ENCODE assay signal across 8 mouse cellular contexts in the genomic region with DNA sequence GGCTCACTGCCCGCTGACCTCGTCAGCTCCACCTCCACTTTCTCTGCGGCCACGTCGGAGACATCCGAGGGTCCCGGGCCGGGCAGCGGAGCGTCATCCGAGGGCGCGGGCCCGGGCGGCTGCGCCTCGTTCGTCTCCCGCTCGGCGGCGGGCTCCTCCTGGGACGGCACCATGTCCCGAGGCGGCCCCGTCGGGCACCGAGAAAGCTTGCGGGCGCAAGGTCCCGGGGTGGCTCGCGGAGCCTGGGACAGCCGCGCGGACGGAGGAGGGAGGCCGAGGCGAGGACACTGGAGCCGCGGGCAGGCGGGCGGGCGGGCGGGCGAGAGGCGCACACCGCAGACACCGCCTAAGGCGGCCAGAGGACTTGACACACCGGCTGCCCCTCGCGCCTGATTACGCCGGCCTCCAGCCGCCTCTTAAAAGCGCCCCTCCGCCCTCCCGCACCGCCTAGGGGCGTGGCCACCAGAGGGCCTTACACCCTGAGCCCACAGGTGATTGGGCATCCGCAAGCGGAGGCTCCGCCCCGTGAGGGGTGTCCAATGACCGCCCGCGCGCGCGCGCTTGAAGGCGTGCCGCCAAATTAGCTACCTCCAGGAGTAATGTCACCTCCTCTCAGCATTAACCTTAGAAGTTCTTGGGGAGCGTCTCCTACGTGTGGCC. TPM values are rescaled to one million over a fixed set of nuclear protein-coding genes. Genes with fewer than 3 reads are reported as not detected.
DNase-seq lines count a peak whose midpoint lies in the region; ATAC-seq lines count a peak whose summit lies in the region.

A gene (minus strand): TSS at position 395 of the 660 bp plus-strand sequence.

- DNase-seq in adrenal gland, adult 18-20 months (ENCODE audit: low spot score in 2 of 2), result peak; percentile 90 to 94
- peak; percentile 97 for DNase-seq in embryo, embryonic 10.5 days (ENCODE audit: low spot score)
- DNase-seq in gastrocnemius, postnatal 14 days, result peak; percentile 96
- peak; percentile 97 for DNase-seq in induced T-regulatory cell, adult 2 months (ENCODE audit: low read depth)
- DNase-seq in left cerebral cortex, adult 8-10 months (ENCODE audit: low spot score in 2 of 2), result peak; percentile 74 to 92
- peak; percentile 92 for DNase-seq in right cerebral cortex, adult 18-20 months
- DNase-seq in urinary bladder, adult 2 months (ENCODE audit: low spot score), result peak; percentile 84

- ATAC-seq in megakaryocyte, adult 5-6 weeks (ENCODE audit: poor library complexity, severe bottlenecking), result peak; percentile 98

- intact Hi-C loops in gastrocnemius, postnatal 14 days (cut with DNase I; ENCODE audit: low total_unique reads), result no loop called here

RNA-seq across cellular contexts. Expression of the gene that starts here (rescaled TPM):
- total RNA-seq in adrenal gland, adult 18-20 months (2021), result 10 to 100 TPM; 19.8 to 22.9 TPM
- total RNA-seq in gastrocnemius, postnatal 14 days (2021), result 10 to 100 TPM; 30.0 to 33.6 TPM
- 1 to 10 TPM; 2.9 to 4.5 (median 3.6) TPM for total RNA-seq in left cerebral cortex, adult 8-10 months (2022)
- total RNA-seq in megakaryocyte, adult 5-6 weeks (2015), result 45.0 and 56.3 TPM in 2 replicates
- 29.8 and 31.6 TPM in 2 replicates for total RNA-seq in megakaryocyte, adult 5-6 weeks (2017)
- polyA plus RNA-seq in urinary bladder, adult 2 months (2012; rRNA removed), result 10.9 and 13.4 TPM in 2 replicates

Comparison
In these comparisons a context has a peak if more than half of its experiments do, and no peak if none do; other contexts are left out.
1. Peak in every context shown above with its lines: DNase-seq and ATAC-seq.